Mouse (Mus musculus): Measurements from ENCODE around the gene Gpr162. TPM values are rescaled to one million over a fixed set of nuclear protein-coding genes. Genes with fewer than 3 reads are reported as not detected.

Gene Gpr162
- polyA plus RNA-seq, 1 experiment = 9.0 TPM

DNA sequence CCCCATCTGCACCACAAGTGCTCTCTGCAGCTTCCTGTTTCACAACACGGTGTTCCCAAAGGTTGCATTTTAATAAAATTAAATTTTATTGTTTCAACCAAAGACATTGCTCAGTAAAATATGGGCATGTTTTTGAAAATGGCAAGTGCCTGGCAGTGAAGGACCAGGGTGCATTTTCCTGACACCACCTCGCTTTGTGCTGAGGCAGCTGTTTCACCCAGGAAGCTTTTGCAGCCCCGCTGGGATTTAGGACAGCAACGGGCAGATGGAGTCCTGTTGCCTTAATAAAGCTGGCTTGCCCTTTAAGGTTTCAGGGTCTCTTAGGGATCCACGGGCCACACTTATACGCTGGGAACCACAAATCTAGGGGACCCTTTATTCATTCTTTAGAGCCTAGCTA is 27.2 kb upstream of the Gpr162 start:
- no peaks in the 10 kb centered on the region for H3K36me3 ChIP-seq (ENCODE audit: control insufficient read depth, insufficient read depth, low read length)
- TF ChIP-seq POLR2A (IDR thresholded peaks at IDR 0.05; ENCODE audit: control insufficient read depth, low read depth, low read length) (no peak), CTCF (IDR thresholded peaks at IDR 0.05; ENCODE audit: control insufficient read depth, insufficient read depth, insufficient replicate concordance, low read depth, low read length) (no peak)
- no peaks in the 10 kb centered on the region for H3K4me1 ChIP-seq (ENCODE audit: control insufficient read depth, insufficient read depth, low read length)
- no peak overlapping the region for H3K27ac ChIP-seq (ENCODE audit: control insufficient read depth, insufficient read depth, low read depth, low read length)
- H3K27me3 ChIP-seq (ENCODE audit: control insufficient read depth, insufficient read depth, low read length) = no peaks in the 10 kb centered on the region
- no peak overlapping the region for H3K4me3 ChIP-seq (ENCODE audit: control insufficient read depth, low read depth, low read length)

DNA sequence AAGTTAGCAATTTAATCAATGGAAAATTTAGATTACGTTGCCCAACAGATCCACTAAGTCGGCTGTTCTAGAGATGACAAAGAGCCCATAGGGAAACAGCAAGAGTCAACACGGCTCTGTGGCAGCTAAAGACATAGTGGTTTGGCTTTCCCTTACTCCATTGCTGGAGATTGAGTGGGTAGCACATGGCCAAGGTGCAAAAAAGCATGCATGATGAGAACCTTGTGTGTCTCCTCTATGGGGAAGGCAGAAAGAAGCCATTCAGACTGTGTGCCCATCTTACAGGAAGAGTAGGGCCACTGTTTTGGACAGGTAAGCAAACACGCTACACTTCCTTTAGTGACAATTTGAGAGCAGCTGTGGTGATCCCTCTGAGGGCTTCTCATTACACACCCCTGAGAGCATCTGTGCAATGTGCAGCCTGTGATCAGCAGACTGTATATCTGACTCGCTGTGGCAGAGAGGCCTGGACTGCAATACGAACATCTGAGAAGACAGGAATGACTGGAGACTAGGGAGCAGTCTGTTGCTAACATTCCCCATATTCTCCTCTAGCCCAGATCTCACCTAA is 24.9 kb upstream of the Gpr162 start:
- Histone ChIP-seq H3K4me3 (ENCODE audit: control insufficient read depth, low read depth, low read length) (no peak overlapping the region), H3K4me1 (ENCODE audit: control insufficient read depth, insufficient read depth, low read length) (no peaks in the 10 kb centered on the region; the same call in 1 of the 2 replicates), H3K27ac (ENCODE audit: control insufficient read depth, insufficient read depth, low read depth, low read length) (no peak overlapping the region), H3K27me3 (ENCODE audit: control insufficient read depth, insufficient read depth, low read length) (no peaks in the 10 kb centered on the region), H3K36me3 (ENCODE audit: control insufficient read depth, insufficient read depth, low read length) (no peaks in the 10 kb centered on the region)
- TF ChIP-seq POLR2A (IDR thresholded peaks at IDR 0.05; ENCODE audit: control insufficient read depth, low read depth, low read length) (no peak), CTCF (IDR thresholded peaks at IDR 0.05; ENCODE audit: control insufficient read depth, insufficient read depth, insufficient replicate concordance, low read depth, low read length) (no peak)

DNA sequence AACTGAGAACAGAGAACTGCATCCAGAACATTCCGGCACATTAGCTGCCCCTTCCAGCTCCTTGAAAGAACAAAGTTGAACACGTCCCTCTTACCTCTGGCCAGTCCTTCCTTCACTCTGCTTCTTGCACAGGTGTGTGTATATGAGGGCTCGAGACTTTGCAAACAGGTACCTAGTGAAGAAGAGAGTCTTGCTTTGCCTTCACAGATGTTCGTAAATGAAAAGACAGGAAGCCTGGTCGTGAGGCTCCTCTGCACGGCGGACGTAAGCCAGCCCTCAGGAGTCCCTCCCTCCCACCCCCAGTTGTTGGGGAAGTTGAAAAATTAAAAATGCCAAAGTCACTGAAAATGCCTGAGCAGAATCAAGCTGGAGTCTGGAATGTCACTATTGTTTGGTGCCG is 24.2 kb upstream of the Gpr162 start, which contains the start of gene Cd4:
Cd4 (minus strand) TSS at position 236 of the 400 bp plus-strand sequence.
- H3K4me1 ChIP-seq (ENCODE audit: control insufficient read depth, insufficient read depth, low read length) = no peaks in the 10 kb centered on the region; the same call in 1 of the 2 replicates
- H3K27me3 ChIP-seq (ENCODE audit: control insufficient read depth, insufficient read depth, low read length) = no peaks in the 10 kb centered on the region
- no peaks in the 10 kb centered on the region for H3K36me3 ChIP-seq (ENCODE audit: control insufficient read depth, insufficient read depth, low read length)
- no peak within 1 kb of the TSS for H3K4me3 ChIP-seq (ENCODE audit: control insufficient read depth, low read depth, low read length)
- no peak for TF ChIP-seq POLR2A (IDR thresholded peaks at IDR 0.05; ENCODE audit: control insufficient read depth, low read depth, low read length)
- TF ChIP-seq CTCF (IDR thresholded peaks at IDR 0.05; ENCODE audit: control insufficient read depth, insufficient read depth, insufficient replicate concordance, low read depth, low read length) = no peak
- H3K27ac ChIP-seq (ENCODE audit: control insufficient read depth, insufficient read depth, low read depth, low read length) = no peak within 1 kb of the TSS

- Histone ChIP-seq H3K4me3 (ENCODE audit: control insufficient read depth, low read depth, low read length) (no peak overlapping the region), H3K27ac (ENCODE audit: control insufficient read depth, insufficient read depth, low read depth, low read length) (no peak overlapping the region), H3K27me3 (ENCODE audit: control insufficient read depth, insufficient read depth, low read length) (no peaks in the 10 kb centered on the region), H3K4me1 (ENCODE audit: control insufficient read depth, insufficient read depth, low read length) (no peaks in the 10 kb centered on the region; the same call in 1 of the 2 replicates), H3K36me3 (ENCODE audit: control insufficient read depth, insufficient read depth, low read length) (no peaks in the 10 kb centered on the region)
- no peak for TF ChIP-seq POLR2A (IDR thresholded peaks at IDR 0.05; ENCODE audit: control insufficient read depth, low read depth, low read length)
- TF ChIP-seq CTCF (IDR thresholded peaks at IDR 0.05; ENCODE audit: control insufficient read depth, insufficient read depth, insufficient replicate concordance, low read depth, low read length) = no peak
These were observed 22.2 kb upstream of the Gpr162 start for GRCm38 (mm10) chr6:124885956-124886381.

- Histone ChIP-seq H3K27ac (ENCODE audit: control insufficient read depth, insufficient read depth, low read depth, low read length) (no peak overlapping the region), H3K36me3 (ENCODE audit: control insufficient read depth, insufficient read depth, low read length) (no peaks in the 10 kb centered on the region), H3K4me1 (ENCODE audit: control insufficient read depth, insufficient read depth, low read length) (no peaks in the 10 kb centered on the region; the same call in 1 of the 2 replicates), H3K4me3 (ENCODE audit: control insufficient read depth, low read depth, low read length) (no peak overlapping the region), H3K27me3 (ENCODE audit: control insufficient read depth, insufficient read depth, low read length) (no peaks in the 10 kb centered on the region)
- TF ChIP-seq POLR2A (IDR thresholded peaks at IDR 0.05; ENCODE audit: control insufficient read depth, low read depth, low read length) (no peak), CTCF (IDR thresholded peaks at IDR 0.05; ENCODE audit: control insufficient read depth, insufficient read depth, insufficient replicate concordance, low read depth, low read length) (no peak)
These were observed 21.1 kb upstream of the Gpr162 start for GRCm38 (mm10) chr6:124884714-124885500.

- no peaks in the 10 kb centered on the region for H3K27me3 ChIP-seq (ENCODE audit: control insufficient read depth, insufficient read depth, low read length)
- no peak for TF ChIP-seq POLR2A (IDR thresholded peaks at IDR 0.05; ENCODE audit: control insufficient read depth, low read depth, low read length)
- no peak for TF ChIP-seq CTCF (IDR thresholded peaks at IDR 0.05; ENCODE audit: control insufficient read depth, insufficient read depth, insufficient replicate concordance, low read depth, low read length)
- H3K27ac ChIP-seq (ENCODE audit: control insufficient read depth, insufficient read depth, low read depth, low read length) = no peak overlapping the region
- H3K36me3 ChIP-seq (ENCODE audit: control insufficient read depth, insufficient read depth, low read length) = no peaks in the 10 kb centered on the region
- H3K4me3 ChIP-seq (ENCODE audit: control insufficient read depth, low read depth, low read length) = no peak overlapping the region
- H3K4me1 ChIP-seq (ENCODE audit: control insufficient read depth, insufficient read depth, low read length) = no peaks in the 10 kb centered on the region; the same call in 1 of the 2 replicates
These were observed 19.6 kb upstream of the Gpr162 start for GRCm38 (mm10) chr6:124883351-124883750.

DNA sequence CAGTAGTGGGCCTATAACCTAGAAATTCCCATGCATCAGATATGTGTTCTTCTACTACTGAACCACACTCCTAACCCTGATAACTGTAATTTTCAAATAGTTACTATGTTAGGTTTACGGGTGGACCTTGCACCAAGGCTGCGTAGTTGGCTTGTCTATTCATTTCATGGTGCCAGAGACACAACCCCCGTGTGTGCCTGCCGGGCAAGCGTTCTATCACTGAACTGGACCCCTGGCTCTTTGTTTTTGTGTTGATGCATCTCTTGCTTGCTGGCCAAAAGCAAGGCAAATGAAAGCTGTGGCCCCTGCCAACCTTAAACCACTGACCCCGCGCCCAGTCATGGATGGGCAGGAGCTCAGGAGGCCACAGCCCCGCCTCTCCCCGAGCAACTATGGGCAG is 18.0 kb upstream of the Gpr162 start:
- H3K27me3 ChIP-seq (ENCODE audit: control insufficient read depth, insufficient read depth, low read length) = no peaks in the 10 kb centered on the region
- TF ChIP-seq CTCF (IDR thresholded peaks at IDR 0.05; ENCODE audit: control insufficient read depth, insufficient read depth, insufficient replicate concordance, low read depth, low read length) = no peak
- no peak for TF ChIP-seq POLR2A (IDR thresholded peaks at IDR 0.05; ENCODE audit: control insufficient read depth, low read depth, low read length)
- no peaks in the 10 kb centered on the region; the same call in 1 of the 2 replicates for H3K4me1 ChIP-seq (ENCODE audit: control insufficient read depth, insufficient read depth, low read length)
- H3K36me3 ChIP-seq (ENCODE audit: control insufficient read depth, insufficient read depth, low read length) = no peaks in the 10 kb centered on the region
- no peak overlapping the region for H3K4me3 ChIP-seq (ENCODE audit: control insufficient read depth, low read depth, low read length)
- H3K27ac ChIP-seq (ENCODE audit: control insufficient read depth, insufficient read depth, low read depth, low read length) = no peak overlapping the region

Data from testis, adult 2 months (tissue).